Mouse (Mus musculus) kidney, embryonic 14.5 days (tissue): ENCODE measurements around the gene Fxyd7. TPM values are rescaled to one million over a fixed set of nuclear protein-coding genes. Genes with fewer than 3 reads are reported as not detected.

Source experiments
- ATAC-seq: fragments of 200-750 bp; cut with Nextera tagmentation; 2 replicates; pipeline ENCODE4 v1.8.0; 2017; ENCODE audit warnings: moderate number of reproducible peaks, mild to moderate bottlenecking, moderate TSS enrichment, moderate library complexity; ENCODE audit not compliant: low FRiP score, low TSS enrichment
- H3K27ac ChIP-seq: fragments of 300-500 bp; sonication (generic); 2 replicates; pipeline ENCODE4 v1.5.1; 2014; ENCODE audit warnings: low read depth, mild to moderate bottlenecking, low read length, moderate library complexity, mixed read lengths
- H3K27me3 ChIP-seq: fragments of 300-500 bp; sonication (generic); 2 replicates; pipeline ENCODE4 v1.6.1; 2014; ENCODE audit warnings: mild to moderate bottlenecking, low read length; ENCODE audit not compliant: control insufficient read depth, insufficient read depth
- H3K36me3 ChIP-seq: fragments of 300-500 bp; sonication (generic); 2 replicates; pipeline ENCODE4 v1.6.1; 2014; ENCODE audit warnings: low read length, mixed read lengths; ENCODE audit not compliant: control insufficient read depth, insufficient read depth
- H3K4me1 ChIP-seq: fragments of 300-500 bp; sonication (generic); 2 replicates; pipeline ENCODE4 v1.6.1; 2014; ENCODE audit warnings: low read length, mixed read lengths; ENCODE audit not compliant: control insufficient read depth, insufficient read depth
- H3K4me2 ChIP-seq: fragments of 300-500 bp; sonication (generic); replicated peaks from 2 replicates; pipeline ENCODE4 v1.6.1; 2014; ENCODE audit warnings: low read depth, mild to moderate bottlenecking, low read length
- H3K4me3 ChIP-seq: fragments of 300-500 bp; sonication (generic); 2 replicates; pipeline ENCODE4 v1.5.1; 2014; ENCODE audit warnings: mild to moderate bottlenecking, low read length
- H3K9ac ChIP-seq: fragments of 300-500 bp; sonication (generic); 2 replicates; pipeline ENCODE4 v1.6.1; 2014; ENCODE audit warnings: low read depth, mild to moderate bottlenecking, low read length, moderate library complexity
- H3K9me3 ChIP-seq: fragments of 300-500 bp; sonication (generic); 2 replicates; pipeline ENCODE4 v1.6.1; 2016; ENCODE audit warnings: low read length; ENCODE audit not compliant: control insufficient read depth
- WGBS: fragments of 180-500 bp; shearing (Covaris S2); extraction: QIAGEN DNeasy Blood & Tissue Kit; methylation state at CpG from one replicate; pipeline ENCODE4 v1.1.7; 2014; 5-methylcytosine and 5-hydroxymethylcytosine counted together
- polyA plus RNA-seq: library from polyadenylated mRNA; unstranded; fragments of >200 nt; fragmentation: Nextera tagmentation; extraction: Ambion mirVana; gene quantifications from 2 replicates; pipeline ENCODE4 v1.2.1, GENCODE M21; 2014

The Fxyd7 gene
- polyA plus RNA-seq, 1 experiment from 2014 or later: 8.0 TPM

- H3K4me1 ChIP-seq: peaks cover 18% of the 10 kb centered on the region; the same call in 1 of the 2 replicates
- no peak overlapping the region for H3K27ac ChIP-seq
- no peak overlapping the region for H3K4me2 ChIP-seq
- no peak for ATAC-seq
- no peak overlapping the region for H3K4me3 ChIP-seq
- H3K27me3 ChIP-seq: no peaks in the 10 kb centered on the region
- no peaks in the 10 kb centered on the region for H3K9me3 ChIP-seq
- WGBS: 86% methylated on average over 14 of the region's 14 CpGs
- no peak overlapping the region for H3K9ac ChIP-seq
- no peaks in the 10 kb centered on the region for H3K36me3 ChIP-seq
Observed at GRCm38 (mm10) chr7:31069491-31069890, 18.2 kb upstream of the Fxyd7 start.

GRCm38 (mm10) chr7:31067836-31068235, 16.6 kb upstream of the Fxyd7 start:
- Histone ChIP-seq H3K4me1 (peaks cover 16% of the 10 kb centered on the region; the same call in 1 of the 2 replicates), H3K4me2 (no peak overlapping the region), H3K9ac (no peak overlapping the region), H3K9me3 (no peaks in the 10 kb centered on the region), H3K36me3 (no peaks in the 10 kb centered on the region), H3K27ac (no peak overlapping the region), H3K27me3 (no peaks in the 10 kb centered on the region), H3K4me3 (no peak overlapping the region)
- WGBS: 46% methylated on average over 5 of the region's 5 CpGs
- ATAC-seq: peak; percentile 13; the same call in 1 of the 2 replicates

GRCm38 (mm10) chr7:31063074-31063560, 11.8 kb upstream of the Fxyd7 start:
- H3K9ac ChIP-seq: no peak overlapping the region
- H3K9me3 ChIP-seq: no peaks in the 10 kb centered on the region
- H3K27ac ChIP-seq: no peak overlapping the region
- H3K27me3 ChIP-seq: no peaks in the 10 kb centered on the region
- WGBS: 86% methylated on average over 12 of the region's 12 CpGs
- no peak for ATAC-seq
- no peaks in the 10 kb centered on the region for H3K36me3 ChIP-seq
- no peak overlapping the region for H3K4me3 ChIP-seq
- no peak overlapping the region for H3K4me2 ChIP-seq
- H3K4me1 ChIP-seq: 0 out of 2 replicates have a peak, but pooled peaks cover 7% of the 10 kb centered on the region

- H3K27ac ChIP-seq: no peak overlapping the region
- no peaks in the 10 kb centered on the region for H3K36me3 ChIP-seq
- H3K4me2 ChIP-seq: no peak overlapping the region
- H3K27me3 ChIP-seq: no peaks in the 10 kb centered on the region
- no peak overlapping the region for H3K9ac ChIP-seq
- no peak for ATAC-seq
- WGBS: 89% methylated on average over 7 of the region's 7 CpGs
- no peak overlapping the region for H3K4me3 ChIP-seq
- H3K9me3 ChIP-seq: no peaks in the 10 kb centered on the region
- 0 out of 2 replicates have a peak, but pooled peaks cover 3% of the 10 kb centered on the region for H3K4me1 ChIP-seq
Observed at GRCm38 (mm10) chr7:31060621-31061010, 9.3 kb upstream of the Fxyd7 start.

- Histone ChIP-seq H3K27ac (no peak overlapping the region), H3K27me3 (no peaks in the 10 kb centered on the region), H3K9me3 (no peaks in the 10 kb centered on the region), H3K4me1 (peaks cover 8% of the 10 kb centered on the region; the same call in 1 of the 2 replicates), H3K4me3 (no peak overlapping the region), H3K9ac (no peak overlapping the region), H3K36me3 (no peaks in the 10 kb centered on the region), H3K4me2 (no peak overlapping the region)
- no peak for ATAC-seq
- WGBS: 71% methylated on average over 11 of the region's 11 CpGs
Observed at GRCm38 (mm10) chr7:31059919-31060620, 8.8 kb upstream of the Fxyd7 start.

GRCm38 (mm10) chr7:31059108-31059507, 7.8 kb upstream of the Fxyd7 start, which contains the start of gene Lgi4:
Lgi4 (plus strand) TSS chr7:31059342.
- 0% methylated on average over 2 of the region's 2 CpGs for WGBS

GRCm38 (mm10) chr7:31058211-31058610, 6.9 kb upstream of the Fxyd7 start:
- peaks cover 3% of the 10 kb centered on the region for H3K27me3 ChIP-seq
- peaks cover 18% of the 10 kb centered on the region for H3K4me1 ChIP-seq
- no peak overlapping the region for H3K4me2 ChIP-seq
- H3K9me3 ChIP-seq: no peaks in the 10 kb centered on the region
- H3K9ac ChIP-seq: no peak overlapping the region
- H3K27ac ChIP-seq: no peak overlapping the region
- no peaks in the 10 kb centered on the region for H3K36me3 ChIP-seq
- 87% methylated on average over 6 of the region's 6 CpGs for WGBS
- no peak overlapping the region for H3K4me3 ChIP-seq
- ATAC-seq: no peak

More at GRCm38 (mm10) chr7:31059108-31059507, 7.8 kb upstream of the Fxyd7 start, which contains the start of gene Lgi4:
- H3K36me3 ChIP-seq: no peaks in the 10 kb centered on the region
- no peak within 1 kb of the TSS for H3K9ac ChIP-seq
- H3K27me3 ChIP-seq: no peaks in the 10 kb centered on the region
- peak; percentile 63 for ATAC-seq
- no peak within 1 kb of the TSS for H3K27ac ChIP-seq
- no peak within 1 kb of the TSS for H3K4me2 ChIP-seq
- H3K4me1 ChIP-seq: peaks cover 17% of the 10 kb centered on the region
- no peak within 1 kb of the TSS for H3K4me3 ChIP-seq
- H3K9me3 ChIP-seq: no peaks in the 10 kb centered on the region

- Histone ChIP-seq H3K9ac (no peak overlapping the region; the same call in 1 of the 2 replicates), H3K36me3 (no peaks in the 10 kb centered on the region), H3K27me3 (peaks cover 7% of the 10 kb centered on the region), H3K27ac (no peak overlapping the region), H3K4me2 (no peak overlapping the region), H3K9me3 (no peaks in the 10 kb centered on the region), H3K4me3 (no peak overlapping the region), H3K4me1 (peaks cover 20% of the 10 kb centered on the region)
- ATAC-seq: no peak
- 52% methylated on average over 5 of the region's 5 CpGs for WGBS
Observed at GRCm38 (mm10) chr7:31057730-31058129, 6.5 kb upstream of the Fxyd7 start.

GRCm38 (mm10) chr7:31057071-31057470, 5.8 kb upstream of the Fxyd7 start, which contains the start of gene Fxyd1:
Fxyd1 (minus strand) TSS chr7:31057199.
- 61% methylated on average over 2 of the region's 2 CpGs for WGBS

More at GRCm38 (mm10) chr7:31057071-31057470, 5.8 kb upstream of the Fxyd7 start, which contains the start of gene Fxyd1:
- H3K27ac ChIP-seq: no peak within 1 kb of the TSS
- H3K9me3 ChIP-seq: no peaks in the 10 kb centered on the region
- no peak within 1 kb of the TSS for H3K4me3 ChIP-seq
- peaks cover 14% of the 10 kb centered on the region for H3K27me3 ChIP-seq
- no peak within 1 kb of the TSS for H3K4me2 ChIP-seq
- no peak for ATAC-seq
- peaks cover 27% of the 10 kb centered on the region for H3K4me1 ChIP-seq
- H3K9ac ChIP-seq: no peak within 1 kb of the TSS; the same call in 1 of the 2 replicates
- H3K36me3 ChIP-seq: no peaks in the 10 kb centered on the region
